Mouse (Mus musculus): Measurements from ENCODE around the gene Pcsk6. TPM values are rescaled to one million over a fixed set of nuclear protein-coding genes. Genes with fewer than 3 reads are reported as not detected.

The Pcsk6 gene
- polyA plus RNA-seq, 1 experiment from 2014 or later: 7.0 TPM

DNA sequence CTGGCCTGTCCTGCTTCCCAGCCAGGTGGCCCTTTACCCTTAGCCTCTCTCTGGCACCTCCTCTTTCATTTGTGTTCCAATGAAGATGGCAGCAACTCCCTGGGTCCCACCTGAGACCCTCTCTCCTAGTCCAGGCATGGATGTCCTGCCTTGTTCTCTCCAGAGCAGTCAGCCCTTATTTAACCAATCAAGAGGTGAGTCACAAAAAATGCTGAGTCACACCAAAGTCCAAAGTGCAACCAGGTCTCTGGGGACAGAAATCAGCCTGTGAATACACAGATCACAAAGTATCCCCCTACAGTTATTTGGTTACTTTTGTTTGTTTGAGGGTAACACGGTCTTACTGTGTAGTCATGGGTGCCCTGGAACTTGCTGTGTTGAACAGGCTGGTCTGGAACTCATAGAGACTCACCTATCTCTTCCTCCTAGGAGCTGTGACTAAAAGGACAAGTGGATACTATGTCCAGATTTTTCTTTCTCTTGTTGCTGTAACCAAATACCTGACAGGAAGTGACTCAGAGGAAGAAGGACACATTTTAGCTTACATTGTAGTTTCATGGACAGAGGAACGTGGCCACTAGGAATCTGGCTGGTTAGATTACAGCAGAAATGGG lies 38.9 kb upstream of the Pcsk6 start:
- Histone ChIP-seq H3K9me3 (ENCODE audit: control insufficient read depth, low read length) (no peaks in the 10 kb centered on the region), H3K36me3 (ENCODE audit: control insufficient read depth, insufficient read depth, low read length) (no peaks in the 10 kb centered on the region), H3K27ac (replicated peaks) (0 out of 2 replicates have a peak overlapping the region, but pooled peaks have one; percentile 6), H3K27me3 (ENCODE audit: control insufficient read depth, insufficient read depth, low read length) (no peaks in the 10 kb centered on the region), H3K4me3 (ENCODE audit: low read depth, low read length) (no peak overlapping the region), H3K4me1 (replicated peaks; ENCODE audit: control insufficient read depth, insufficient read depth) (no peaks in the 10 kb centered on the region), H3K9ac (ENCODE audit: low read length) (no peak overlapping the region), H3K4me2 (replicated peaks; ENCODE audit: low read depth) (no peak overlapping the region)
- no peak for TF ChIP-seq CTCF (IDR thresholded peaks at IDR 0.05; ENCODE audit: low read depth)
- no peak for TF ChIP-seq EP300 (optimal IDR thresholded peaks at IDR 0.05)
- 47% methylated on average over 2 of the region's 2 CpGs for WGBS
- ATAC-seq (ENCODE audit: low FRiP score, low TSS enrichment) (peak; percentile 76), DNase-seq (ENCODE audit: low spot score) (peak; percentile 58)

- H3K4me3 ChIP-seq (ENCODE audit: low read depth, low read length): no peak overlapping the region
- H3K9ac ChIP-seq (ENCODE audit: low read length): no peak overlapping the region
- no peak for DNase-seq (ENCODE audit: low spot score)
- no peaks in the 10 kb centered on the region for H3K27me3 ChIP-seq (ENCODE audit: control insufficient read depth, insufficient read depth, low read length)
- no peak overlapping the region for H3K4me2 ChIP-seq (replicated peaks; ENCODE audit: low read depth)
- no peaks in the 10 kb centered on the region for H3K4me1 ChIP-seq (replicated peaks; ENCODE audit: control insufficient read depth, insufficient read depth)
- TF ChIP-seq EP300 (optimal IDR thresholded peaks at IDR 0.05) (no peak), CTCF (IDR thresholded peaks at IDR 0.05; ENCODE audit: low read depth) (no peak)
- 0 out of 2 replicates have a peak, but pooled peaks cover 5% of the 10 kb centered on the region for H3K9me3 ChIP-seq (ENCODE audit: control insufficient read depth, low read length)
- ATAC-seq (ENCODE audit: low FRiP score, low TSS enrichment): 0 out of 2 replicates have a peak, but pooled peaks have one; percentile 49
- H3K36me3 ChIP-seq (ENCODE audit: control insufficient read depth, insufficient read depth, low read length): no peaks in the 10 kb centered on the region
- H3K27ac ChIP-seq (replicated peaks): no peak overlapping the region
- 93% methylated on average over 3 of the region's 3 CpGs for WGBS
These were observed 21.8 kb upstream of the Pcsk6 start for GRCm38 (mm10) chr7:65839756-65840155.

- no peaks in the 10 kb centered on the region for H3K4me1 ChIP-seq (replicated peaks; ENCODE audit: control insufficient read depth, insufficient read depth)
- DNase-seq (ENCODE audit: low spot score): no peak
- H3K4me3 ChIP-seq (ENCODE audit: low read depth, low read length): no peak overlapping the region
- H3K36me3 ChIP-seq (ENCODE audit: control insufficient read depth, insufficient read depth, low read length): no peaks in the 10 kb centered on the region
- H3K9ac ChIP-seq (ENCODE audit: low read length): no peak overlapping the region
- 0 out of 2 replicates have a peak, but pooled peaks cover 5% of the 10 kb centered on the region for H3K9me3 ChIP-seq (ENCODE audit: control insufficient read depth, low read length)
- no peaks in the 10 kb centered on the region for H3K27me3 ChIP-seq (ENCODE audit: control insufficient read depth, insufficient read depth, low read length)
- no peak overlapping the region for H3K27ac ChIP-seq (replicated peaks)
- ATAC-seq (ENCODE audit: low FRiP score, low TSS enrichment): no peak
- WGBS: 55% methylated on average over 2 of the region's 2 CpGs
- H3K4me2 ChIP-seq (replicated peaks; ENCODE audit: low read depth): no peak overlapping the region
- TF ChIP-seq CTCF (IDR thresholded peaks at IDR 0.05; ENCODE audit: low read depth) (peak; percentile 44), EP300 (optimal IDR thresholded peaks at IDR 0.05) (no peak)
These were observed 18.3 kb upstream of the Pcsk6 start for GRCm38 (mm10) chr7:65843210-65843609.

- Histone ChIP-seq H3K9ac (ENCODE audit: low read length) (no peak overlapping the region), H3K36me3 (ENCODE audit: control insufficient read depth, insufficient read depth, low read length) (no peaks in the 10 kb centered on the region), H3K4me3 (ENCODE audit: low read depth, low read length) (no peak overlapping the region), H3K4me2 (replicated peaks; ENCODE audit: low read depth) (no peak overlapping the region; the same call in 1 of the 2 replicates), H3K27me3 (ENCODE audit: control insufficient read depth, insufficient read depth, low read length) (peaks cover 3% of the 10 kb centered on the region; the same call in 1 of the 2 replicates), H3K4me1 (replicated peaks; ENCODE audit: control insufficient read depth, insufficient read depth) (no peaks in the 10 kb centered on the region), H3K27ac (replicated peaks) (no peak overlapping the region), H3K9me3 (ENCODE audit: control insufficient read depth, low read length) (no peaks in the 10 kb centered on the region)
- TF ChIP-seq EP300 (optimal IDR thresholded peaks at IDR 0.05) (no peak), CTCF (IDR thresholded peaks at IDR 0.05; ENCODE audit: low read depth) (no peak)
- no peak for ATAC-seq (ENCODE audit: low FRiP score, low TSS enrichment)
- WGBS: 65% methylated on average over 7 of the region's 7 CpGs
- no peak for DNase-seq (ENCODE audit: low spot score)
These were observed 553 bp upstream of the Pcsk6 start for GRCm38 (mm10) chr7:65860981-65861380.

GRCm38 (mm10) chr7:65862473-65863176 lies 1.1 kb downstream of the Pcsk6 start:
- TF ChIP-seq EP300 (optimal IDR thresholded peaks at IDR 0.05): no peak
- H3K36me3 ChIP-seq (ENCODE audit: control insufficient read depth, insufficient read depth, low read length): no peaks in the 10 kb centered on the region
- peaks cover 3% of the 10 kb centered on the region; the same call in 1 of the 2 replicates for H3K27me3 ChIP-seq (ENCODE audit: control insufficient read depth, insufficient read depth, low read length)
- 7% methylated on average over 46 of the region's 61 CpGs for WGBS
- H3K4me3 ChIP-seq (ENCODE audit: low read depth, low read length): peak overlapping the region; percentile 61
- DNase-seq (ENCODE audit: low spot score): peak; percentile 25
- peak overlapping the region; percentile 70 for H3K9ac ChIP-seq (ENCODE audit: low read length)
- no peaks in the 10 kb centered on the region for H3K4me1 ChIP-seq (replicated peaks; ENCODE audit: control insufficient read depth, insufficient read depth)
- peak overlapping the region; percentile 99 for H3K4me2 ChIP-seq (replicated peaks; ENCODE audit: low read depth)
- peak; percentile 46 for ATAC-seq (ENCODE audit: low FRiP score, low TSS enrichment)
- no peaks in the 10 kb centered on the region for H3K9me3 ChIP-seq (ENCODE audit: control insufficient read depth, low read length)
- 0 out of 2 replicates have a peak overlapping the region, but pooled peaks have one; percentile 18 for H3K27ac ChIP-seq (replicated peaks)

DNA sequence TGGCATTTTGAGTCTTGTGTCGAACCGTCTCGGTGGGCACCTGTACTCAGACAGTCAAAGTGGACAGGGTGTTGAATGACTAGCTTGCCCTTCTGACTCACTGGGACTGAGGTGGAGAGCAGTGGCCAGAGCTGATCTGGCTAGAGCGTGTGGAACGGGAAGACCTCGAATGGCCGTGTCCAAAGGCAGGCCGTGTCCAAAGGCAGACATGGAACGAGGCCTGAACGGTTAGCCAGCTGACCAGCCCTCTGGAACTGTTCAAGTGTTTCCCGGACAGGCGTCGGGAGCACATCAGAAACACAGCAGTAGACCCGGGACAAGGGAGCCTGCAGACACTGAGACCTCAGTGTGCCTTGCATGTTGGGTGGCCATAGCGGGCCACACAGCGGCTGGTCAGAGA lies 7.6 kb downstream of the Pcsk6 start:
- Histone ChIP-seq H3K4me2 (replicated peaks; ENCODE audit: low read depth) (no peak overlapping the region), H3K27ac (replicated peaks) (no peak overlapping the region), H3K4me1 (replicated peaks; ENCODE audit: control insufficient read depth, insufficient read depth) (no peaks in the 10 kb centered on the region), H3K9ac (ENCODE audit: low read length) (no peak overlapping the region), H3K36me3 (ENCODE audit: control insufficient read depth, insufficient read depth, low read length) (no peaks in the 10 kb centered on the region), H3K4me3 (ENCODE audit: low read depth, low read length) (no peak overlapping the region), H3K27me3 (ENCODE audit: control insufficient read depth, insufficient read depth, low read length) (no peaks in the 10 kb centered on the region), H3K9me3 (ENCODE audit: control insufficient read depth, low read length) (no peaks in the 10 kb centered on the region)
- TF ChIP-seq EP300 (optimal IDR thresholded peaks at IDR 0.05) (no peak), CTCF (IDR thresholded peaks at IDR 0.05; ENCODE audit: low read depth) (no peak)
- ATAC-seq (ENCODE audit: low FRiP score, low TSS enrichment): no peak
- no peak for DNase-seq (ENCODE audit: low spot score)
- 85% methylated on average over 16 of the region's 16 CpGs for WGBS
